Mouse (Mus musculus) MN1 (cell line): ENCODE results near the gene Ccdc39.
A peak's percentile ranks its signal among the peaks of the same experiment; 100 is the strongest.

Experiments used
- DNase-seq: peaks from one replicate; pipeline ENCODE4 v3.0.0-alpha.2; 2016; ENCODE audit warnings: low spot score

Ccdc39 gene

DNA sequence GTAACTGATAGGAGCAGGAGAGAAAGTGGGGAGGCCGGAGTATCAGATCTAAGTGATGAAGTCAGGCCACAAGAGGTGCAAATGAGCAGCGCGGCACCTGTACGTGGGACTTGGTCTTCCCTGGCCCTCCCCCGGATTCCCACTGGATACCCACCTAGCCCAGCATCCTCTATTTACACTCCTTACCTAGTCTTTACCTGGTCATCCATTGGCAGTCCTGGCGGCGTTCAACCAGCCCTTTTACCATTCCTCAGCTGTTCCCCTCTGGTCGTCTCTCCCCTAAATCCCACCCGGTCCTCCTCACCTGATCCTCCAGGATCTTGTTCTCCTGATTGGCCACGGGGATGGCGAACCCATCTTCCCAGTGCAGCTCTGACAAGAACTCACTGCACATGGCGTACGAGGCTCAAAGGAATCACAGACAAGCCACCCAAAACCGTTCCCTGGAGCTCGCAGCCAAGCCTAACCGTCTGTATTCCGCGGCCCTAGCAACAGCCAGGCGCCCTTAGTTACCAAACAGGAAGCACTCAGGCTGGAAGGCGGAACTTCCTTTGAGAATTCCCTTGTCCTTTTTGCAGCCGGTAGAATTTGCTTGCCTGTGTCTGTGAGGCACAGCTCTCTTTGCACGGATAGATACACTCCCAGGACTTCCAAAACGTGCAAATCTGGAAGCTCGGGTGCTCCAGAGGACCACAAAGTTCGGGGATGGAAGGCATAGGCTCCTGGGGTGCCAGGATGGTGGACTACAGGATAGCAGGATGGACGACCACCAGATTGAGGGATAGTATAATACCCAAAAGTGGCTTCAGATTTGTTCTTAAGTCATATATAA is at the start of gene Ccdc39:
Ccdc39 (minus strand) TSS at position 510 of the 832 bp plus-strand sequence.
- peak; percentile 79 for DNase-seq

GRCm38 (mm10) chr3:33893433-33893832 is 49.3 kb upstream of the Ccdc39 start:
- DNase-seq, result no peak

DNA sequence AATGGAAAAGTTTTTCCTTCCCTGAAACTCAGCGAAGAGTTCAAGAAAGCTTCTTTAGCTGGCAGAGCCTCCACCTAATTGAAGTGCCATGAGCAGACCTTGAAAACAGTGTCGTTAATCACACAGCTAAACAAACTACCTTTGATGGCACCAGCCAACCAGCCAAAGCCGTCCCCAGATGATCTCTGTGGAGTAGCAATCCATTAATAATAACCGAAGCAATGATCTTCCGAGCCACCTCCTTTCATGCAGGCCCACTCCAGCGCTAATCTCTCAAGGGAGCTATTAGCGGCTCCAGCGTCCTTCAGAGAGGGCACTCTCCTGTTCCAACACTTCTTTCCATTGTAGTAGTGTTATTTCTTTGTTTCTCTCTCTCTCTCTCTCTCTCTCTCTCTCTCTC is 43.3 kb upstream of the Ccdc39 start:
- no peak for DNase-seq

DNA sequence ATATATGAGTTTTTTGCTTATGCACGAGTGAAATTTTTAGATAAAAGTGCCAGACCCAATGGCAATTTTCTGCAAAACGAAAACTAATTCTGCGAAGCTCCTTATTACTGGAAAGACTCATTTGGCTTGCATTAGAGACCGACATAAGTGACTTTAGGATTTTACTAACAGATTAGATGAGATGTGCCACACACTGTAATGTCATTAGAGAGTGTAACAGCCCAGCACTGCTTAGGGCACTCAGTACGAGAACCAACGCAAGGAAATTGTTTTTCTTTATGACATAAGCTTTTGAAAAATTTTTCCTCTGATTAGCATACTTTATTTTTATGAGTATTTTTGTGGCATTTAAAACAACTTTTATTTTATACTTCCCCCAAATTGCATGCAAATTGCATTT is 39.0 kb upstream of the Ccdc39 start:
- no peak for DNase-seq

- DNase-seq, result no peak
Measured at GRCm38 (mm10) chr3:33882695-33883094, 38.6 kb upstream of the Ccdc39 start.

GRCm38 (mm10) chr3:33878661-33879060 is 34.6 kb upstream of the Ccdc39 start:
- DNase-seq, result no peak

DNA sequence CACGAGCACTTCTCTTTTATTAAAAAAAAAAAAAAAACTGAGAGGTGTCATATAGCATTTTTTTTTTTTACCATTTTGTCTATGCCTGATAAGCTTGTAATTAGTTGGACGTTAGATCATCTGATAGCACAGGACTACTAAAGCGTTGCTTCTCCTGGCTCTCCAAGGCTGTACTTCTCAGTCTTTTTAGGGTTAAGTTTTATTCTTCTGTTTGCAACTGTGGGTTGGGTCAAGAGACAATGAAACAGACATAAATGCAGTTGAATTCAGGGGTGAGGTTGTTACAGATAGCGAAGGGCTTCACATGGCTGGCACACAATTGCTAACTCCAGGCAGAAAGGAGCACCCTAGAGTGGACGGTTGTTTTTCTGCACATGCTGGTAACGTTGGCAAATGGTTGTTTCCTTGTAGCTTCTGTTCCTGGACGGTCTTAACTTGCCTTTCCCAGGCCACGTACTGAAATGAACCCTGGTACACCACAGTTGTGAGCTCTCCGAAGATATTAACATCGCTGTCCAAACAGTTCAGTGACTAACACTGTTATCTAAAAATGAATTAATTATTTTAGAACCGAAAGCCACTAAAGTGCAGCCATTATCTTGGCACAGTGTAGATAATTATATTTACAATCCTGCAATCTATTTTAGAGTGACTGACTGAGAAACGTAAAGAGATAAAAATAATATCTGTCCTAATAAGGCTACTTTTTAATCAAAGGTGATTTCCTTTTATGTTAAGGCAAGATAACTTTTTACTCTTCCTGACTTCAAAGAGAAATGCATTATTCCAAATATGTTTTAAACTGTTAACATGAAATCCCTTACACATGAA is 30.6 kb upstream of the Ccdc39 start:
- no peak for DNase-seq

- DNase-seq, result no peak
Measured at GRCm38 (mm10) chr3:33873837-33874236, 29.7 kb upstream of the Ccdc39 start.

DNA sequence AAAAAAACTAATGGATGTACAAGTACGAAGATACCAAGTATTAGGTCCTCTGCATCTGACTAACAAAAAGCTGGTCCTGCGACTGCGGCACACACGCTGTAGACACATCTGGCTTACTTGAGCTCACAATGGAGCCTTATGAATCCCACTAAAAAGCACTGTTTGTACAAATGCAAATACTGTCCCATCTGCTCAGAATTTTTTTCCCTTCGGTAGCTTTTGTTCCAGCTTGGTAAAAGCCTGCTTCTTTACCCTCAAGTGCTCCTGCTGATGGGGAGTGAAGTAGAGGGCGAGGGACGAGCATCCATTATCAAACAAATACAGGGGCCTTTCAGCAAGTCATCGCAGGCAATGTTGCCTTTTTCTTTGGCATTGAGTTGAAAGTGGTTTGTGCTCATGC is 29.3 kb upstream of the Ccdc39 start:
- no peak for DNase-seq

DNA sequence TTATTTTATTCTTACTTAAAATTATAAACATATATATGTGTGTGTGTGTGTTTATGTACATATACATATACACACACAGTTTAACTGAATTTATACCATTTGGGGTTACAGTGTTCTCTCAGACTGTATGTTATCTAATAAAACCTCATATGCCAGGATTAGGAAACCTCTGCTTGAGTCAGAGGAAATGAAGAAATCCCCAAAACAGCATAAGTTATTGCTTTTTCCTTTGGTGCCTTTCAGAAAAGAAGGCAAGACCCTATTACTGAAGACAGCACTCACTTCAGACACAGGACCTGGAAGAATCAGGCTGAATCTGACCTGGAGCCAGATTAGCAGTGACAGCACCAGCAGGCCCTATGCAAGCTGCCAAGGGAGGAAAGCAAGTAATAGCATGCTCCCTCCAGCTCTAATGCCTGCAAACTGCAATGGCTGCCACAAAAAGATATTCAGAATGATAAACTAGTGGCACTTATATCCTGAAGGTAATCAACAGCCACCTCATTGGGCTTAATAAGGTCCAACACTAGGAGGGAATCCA is 20.0 kb upstream of the Ccdc39 start:
- no peak for DNase-seq

- DNase-seq, result no peak
Measured at GRCm38 (mm10) chr3:33858939-33859338, 14.8 kb upstream of the Ccdc39 start.

DNA sequence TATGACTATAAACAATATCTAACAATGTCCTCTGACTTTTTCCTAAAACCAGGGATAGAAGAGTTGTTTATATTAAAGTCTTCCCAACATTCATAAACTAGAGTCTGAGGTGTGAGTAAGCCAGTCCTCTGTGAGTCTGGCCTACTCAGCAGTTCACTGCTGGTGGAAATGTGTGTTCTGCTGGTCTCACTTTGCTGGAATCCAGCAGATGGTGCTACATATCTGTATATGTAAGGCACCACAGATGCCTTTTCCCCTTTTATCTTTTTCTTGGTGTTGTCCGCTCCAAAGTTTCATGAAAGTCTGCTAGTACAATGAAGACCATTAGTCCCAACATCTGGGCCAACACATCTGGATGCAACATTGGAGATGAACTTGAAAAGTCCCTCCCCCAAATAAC is 9.0 kb upstream of the Ccdc39 start:
- DNase-seq, result no peak

DNA sequence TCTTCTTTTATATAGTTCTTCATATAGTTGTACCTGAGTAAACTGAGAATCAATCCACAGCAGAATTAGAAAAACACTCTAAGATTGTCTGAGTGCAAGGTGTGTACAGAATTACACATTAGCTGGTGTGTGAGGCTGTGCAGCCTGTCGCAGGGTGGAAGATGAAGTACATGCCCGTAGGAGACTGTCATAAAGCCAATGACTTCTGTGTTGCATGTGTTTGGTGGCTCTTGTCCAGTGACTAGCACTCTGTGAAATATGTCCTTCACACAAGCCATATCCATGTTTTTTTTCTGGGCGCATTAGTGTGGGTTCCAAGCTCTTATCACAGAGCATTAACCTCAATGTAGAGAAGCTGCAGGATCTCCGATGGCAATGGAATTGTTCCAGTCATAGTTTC is 6.7 kb upstream of the Ccdc39 start:
- DNase-seq, result no peak

- DNase-seq, result no peak
Measured at GRCm38 (mm10) chr3:33846639-33847038, 2.5 kb upstream of the Ccdc39 start.

GRCm38 (mm10) chr3:33838877-33839276 is 5.2 kb downstream of the Ccdc39 start:
- DNase-seq, result no peak

DNA sequence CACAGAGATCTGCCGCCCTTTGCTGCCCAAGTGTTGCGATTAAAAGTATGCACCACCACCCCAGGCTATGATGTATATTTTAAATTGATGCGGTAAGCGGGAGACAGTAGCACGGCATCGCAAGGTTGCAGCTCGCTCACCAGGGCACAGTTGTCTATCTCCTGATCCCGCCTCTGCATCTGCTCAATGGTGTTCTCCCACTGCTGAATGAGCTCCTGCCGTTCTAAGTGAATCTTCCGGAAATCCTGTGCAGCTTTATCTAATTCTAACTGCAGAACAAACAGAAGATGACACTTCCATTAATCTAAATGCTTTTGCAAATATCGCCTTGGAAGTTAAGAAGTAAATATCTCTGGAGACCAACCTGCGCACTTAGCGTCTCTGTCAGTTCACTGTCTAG is 7.5 kb downstream of the Ccdc39 start:
- no peak for DNase-seq

GRCm38 (mm10) chr3:33832351-33832750 is 11.8 kb downstream of the Ccdc39 start:
- DNase-seq, result no peak

GRCm38 (mm10) chr3:33824135-33824946 is 19.8 kb downstream of the Ccdc39 start:
- peak; percentile 70 for DNase-seq

DNA sequence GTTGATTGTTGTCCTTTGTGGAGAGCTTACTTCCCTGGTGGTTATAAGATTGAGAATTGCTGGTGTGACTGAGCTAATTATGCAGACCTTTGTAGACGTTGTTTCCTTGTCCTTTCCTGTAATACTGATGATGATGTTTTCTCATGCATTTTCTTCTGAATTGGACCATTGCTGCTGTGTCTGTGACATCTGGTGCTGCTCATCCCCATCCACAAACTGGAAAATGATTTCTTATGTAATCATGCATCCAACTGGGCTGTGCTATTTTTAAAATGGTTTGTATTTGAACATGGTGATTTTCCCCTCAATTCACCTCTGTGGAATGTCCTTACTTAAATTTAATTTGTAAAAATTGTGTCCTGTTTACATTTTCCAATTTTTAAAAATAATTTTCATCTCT is 37.0 kb downstream of the Ccdc39 start:
- DNase-seq, result no peak

GRCm38 (mm10) chr3:33800513-33800820 is 43.6 kb downstream of the Ccdc39 start:
- DNase-seq, result no peak

GRCm38 (mm10) chr3:33799617-33800512 is 44.2 kb downstream of the Ccdc39 start, which contains the start of gene Ttc14:
TSS of gene Ttc14 (plus strand) at chr3:33799832.
- peak; percentile 98 for DNase-seq
